Mouse (Mus musculus) midbrain, embryonic 11.5 days (tissue): ENCODE results near the gene Susd6. TPM values are rescaled to one million over a fixed set of nuclear protein-coding genes. Genes with fewer than 3 reads are reported as not detected.

Experiments used
- ATAC-seq: fragments of 200-750 bp; cut with Nextera tagmentation; 2 replicates; pipeline ENCODE4 v1.8.0; 2017; ENCODE audit warnings: moderate TSS enrichment, moderate library complexity; ENCODE audit not compliant: low FRiP score
- DNase-seq: peaks from one replicate; pipeline ENCODE4 v3.0.0; 2015; ENCODE audit warnings: low spot score; ENCODE audit errors: missing footprints
- H3K27ac ChIP-seq: fragments of 300-500 bp; sonication (generic); 2 replicates; pipeline ENCODE4 v1.5.1; 2014; ENCODE audit warnings: low read depth, low read length
- H3K27me3 ChIP-seq: fragments of 300-500 bp; sonication (generic); 2 replicates; pipeline ENCODE4 v1.6.1; 2014; ENCODE audit warnings: mild to moderate bottlenecking, low read length, moderate library complexity, mixed read lengths; ENCODE audit not compliant: control insufficient read depth, insufficient read depth
- H3K36me3 ChIP-seq: fragments of 300-500 bp; sonication (generic); 2 replicates; pipeline ENCODE4 v1.6.1; 2014; ENCODE audit warnings: mild to moderate bottlenecking, low read length, moderate library complexity, mixed read lengths; ENCODE audit not compliant: control insufficient read depth, insufficient read depth
- H3K4me1 ChIP-seq: fragments of 300-500 bp; sonication (generic); 2 replicates; pipeline ENCODE4 v1.6.1; 2014; ENCODE audit warnings: low read length; ENCODE audit not compliant: control insufficient read depth, insufficient read depth
- H3K4me2 ChIP-seq: fragments of 300-500 bp; sonication (generic); 2 replicates; pipeline ENCODE4 v1.6.1; 2014; ENCODE audit warnings: mild to moderate bottlenecking, moderate library complexity
- H3K4me3 ChIP-seq: fragments of 300-500 bp; sonication (generic); 2 replicates; pipeline ENCODE4 v1.5.1; 2014; ENCODE audit warnings: low read depth, low read length
- H3K9ac ChIP-seq: fragments of 300-500 bp; sonication (generic); 2 replicates; pipeline ENCODE4 v1.6.1; 2014; ENCODE audit warnings: low read length
- H3K9me3 ChIP-seq: fragments of 300-500 bp; sonication (generic); 2 replicates; pipeline ENCODE4 v1.6.1; 2016; ENCODE audit warnings: low read length; ENCODE audit not compliant: control insufficient read depth
- WGBS: fragments of 180-500 bp; shearing (Covaris S2); extraction: QIAGEN DNeasy Blood & Tissue Kit; methylation state at CpG from one replicate; pipeline ENCODE4 v1.1.7; 2014; 5-methylcytosine and 5-hydroxymethylcytosine counted together
- polyA plus RNA-seq: library from polyadenylated mRNA; unstranded; fragments of >200 nt; fragmentation: Nextera tagmentation; extraction: Ambion mirVana; gene quantifications from 2 replicates; pipeline ENCODE4 v1.2.1, GENCODE M21; 2014

Gene Susd6
- polyA plus RNA-seq, 1 experiment from 2014 or later, result 18.4 TPM

DNA sequence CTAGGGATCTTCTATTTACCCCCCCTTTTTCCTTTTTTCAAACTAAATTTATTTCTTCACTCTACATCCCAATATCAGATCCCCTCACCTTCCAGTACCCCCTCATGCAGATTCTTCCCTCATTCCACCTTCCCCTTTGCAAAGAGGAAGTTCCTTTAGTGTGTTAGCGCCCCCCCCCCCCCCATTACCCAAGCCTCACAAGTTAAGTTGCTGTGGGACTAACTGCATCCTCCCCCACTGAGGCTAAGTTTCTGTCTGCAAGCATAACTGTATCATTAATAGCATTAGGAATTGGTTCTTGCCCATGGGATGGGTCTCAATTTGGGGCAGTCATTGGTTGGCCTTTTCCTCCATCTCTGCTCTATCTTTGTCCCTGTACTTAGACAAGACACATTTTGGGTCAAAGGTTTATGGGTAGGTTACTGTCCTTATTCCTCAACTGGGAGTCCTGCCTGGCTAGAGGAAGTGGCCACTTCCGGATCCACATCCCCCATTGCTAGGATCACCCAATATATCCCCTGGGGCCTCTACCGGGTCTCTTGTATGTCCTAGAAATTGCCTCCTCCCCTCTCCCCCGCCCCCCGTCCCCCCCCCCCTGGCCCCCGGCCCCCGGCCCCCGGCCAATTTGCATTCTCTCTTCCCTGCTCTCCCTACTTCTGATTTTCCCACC, 44.7 kb downstream of the Susd6 start:
- Histone ChIP-seq H3K9me3 (no peaks in the 10 kb centered on the region), H3K4me2 (no peak overlapping the region), H3K27ac (no peak overlapping the region), H3K36me3 (no peaks in the 10 kb centered on the region), H3K9ac (no peak overlapping the region), H3K4me3 (no peak overlapping the region), H3K27me3 (no peaks in the 10 kb centered on the region), H3K4me1 (no peaks in the 10 kb centered on the region)
- ATAC-seq (no peak), DNase-seq (no peak)
- whole genome bisulfite sequencing, result 87% methylated on average over 4 of the region's 8 CpGs

DNA sequence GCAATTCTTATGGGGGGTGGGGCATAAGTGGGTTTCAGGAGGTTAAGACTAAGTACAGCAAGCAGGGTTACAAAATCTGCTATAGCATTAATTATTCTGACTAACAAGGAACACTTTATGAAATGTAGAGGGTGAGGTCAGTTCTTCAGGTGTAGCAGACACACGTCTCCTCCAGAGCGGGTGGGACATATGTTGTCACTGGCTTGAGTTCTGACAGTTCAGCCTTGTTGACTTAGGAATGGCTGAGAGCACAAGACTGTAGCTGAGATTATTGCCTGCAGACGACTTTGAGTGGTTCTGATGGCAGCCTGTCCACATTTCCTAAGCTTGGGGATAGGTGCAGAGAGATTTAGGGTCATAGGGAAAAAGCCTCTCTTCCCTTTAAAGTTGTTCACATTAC, 47.3 kb downstream of the Susd6 start:
- no peak for ATAC-seq
- Histone ChIP-seq H3K9ac (no peak overlapping the region), H3K4me1 (no peaks in the 10 kb centered on the region), H3K9me3 (no peaks in the 10 kb centered on the region), H3K27ac (no peak overlapping the region), H3K27me3 (no peaks in the 10 kb centered on the region), H3K4me2 (no peak overlapping the region), H3K4me3 (no peak overlapping the region), H3K36me3 (no peaks in the 10 kb centered on the region)
- 77% methylated on average over 3 of the region's 3 CpGs for WGBS
- no peak for DNase-seq

- H3K27ac ChIP-seq, result no peak overlapping the region
- ATAC-seq (no peak), DNase-seq (no peak)
- H3K4me3 ChIP-seq, result no peak overlapping the region
- no peak overlapping the region for H3K4me2 ChIP-seq
- H3K9ac ChIP-seq, result no peak overlapping the region
- H3K27me3 ChIP-seq, result no peaks in the 10 kb centered on the region
- H3K36me3 ChIP-seq, result no peaks in the 10 kb centered on the region
- no peaks in the 10 kb centered on the region for H3K9me3 ChIP-seq
- H3K4me1 ChIP-seq, result no peaks in the 10 kb centered on the region
Measured at GRCm38 (mm10) chr12:80838271-80838670, 48.0 kb downstream of the Susd6 start.

- H3K9me3 ChIP-seq, result no peaks in the 10 kb centered on the region
- no peak overlapping the region for H3K4me3 ChIP-seq
- no peaks in the 10 kb centered on the region for H3K27me3 ChIP-seq
- no peak overlapping the region for H3K4me2 ChIP-seq
- H3K27ac ChIP-seq, result no peak overlapping the region
- 0 out of 2 replicates have a peak, but pooled peaks cover 4% of the 10 kb centered on the region for H3K4me1 ChIP-seq
- DNase-seq (no peak), ATAC-seq (no peak)
- WGBS, result 79% methylated on average over 2 of the region's 2 CpGs
- no peak overlapping the region for H3K9ac ChIP-seq
- no peaks in the 10 kb centered on the region for H3K36me3 ChIP-seq
Measured at GRCm38 (mm10) chr12:80838787-80839186, 48.5 kb downstream of the Susd6 start.

DNA sequence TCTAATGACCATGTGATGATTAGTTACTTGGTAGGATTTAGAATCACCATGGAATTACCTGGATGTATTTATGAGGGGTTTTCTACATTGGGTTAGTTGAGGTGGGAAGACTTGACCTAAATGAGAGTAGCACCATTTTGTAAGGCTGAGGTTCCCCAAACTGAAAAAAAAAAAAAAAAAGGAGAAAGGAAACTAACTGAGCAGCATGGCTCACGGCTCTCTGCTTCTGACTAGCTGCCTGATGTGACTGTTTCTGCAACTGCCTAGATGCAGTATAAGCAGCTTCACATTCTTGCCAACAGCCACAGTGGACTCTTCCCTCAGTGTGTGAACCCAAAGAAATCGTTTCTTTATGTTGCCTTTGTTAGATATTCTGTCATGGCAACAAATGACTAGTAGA, 49.3 kb downstream of the Susd6 start:
- Histone ChIP-seq H3K4me1 (peaks cover 8% of the 10 kb centered on the region; the same call in 1 of the 2 replicates), H3K4me3 (no peak overlapping the region), H3K27ac (no peak overlapping the region), H3K27me3 (no peaks in the 10 kb centered on the region), H3K9ac (no peak overlapping the region), H3K9me3 (no peaks in the 10 kb centered on the region), H3K4me2 (no peak overlapping the region), H3K36me3 (no peaks in the 10 kb centered on the region)
- no peak for DNase-seq
- WGBS, result 75% methylated on average over 2 of the region's 2 CpGs
- ATAC-seq, result no peak

DNA sequence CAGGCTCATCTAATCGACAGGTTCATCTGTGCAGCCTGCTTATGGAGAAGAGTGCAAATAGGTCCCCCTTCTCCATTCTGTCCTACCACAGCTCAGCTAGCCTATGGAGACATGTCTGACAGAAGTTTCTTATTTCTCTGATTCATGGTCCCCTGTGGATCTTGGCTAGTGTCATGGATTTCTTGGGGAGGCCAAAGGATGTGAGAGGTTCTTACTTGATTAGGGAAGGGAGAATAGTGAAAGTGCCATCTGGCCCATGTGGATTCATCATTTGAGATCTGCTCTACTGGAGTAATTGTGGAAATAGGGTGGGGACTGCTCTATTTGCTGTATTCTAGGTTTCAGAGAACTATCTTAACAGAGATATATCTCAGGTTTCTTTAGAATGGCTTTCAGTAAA, 51.3 kb downstream of the Susd6 start:
- Histone ChIP-seq H3K9me3 (no peaks in the 10 kb centered on the region), H3K4me1 (peaks cover 8% of the 10 kb centered on the region; the same call in 1 of the 2 replicates), H3K36me3 (no peaks in the 10 kb centered on the region), H3K9ac (no peak overlapping the region), H3K27me3 (no peaks in the 10 kb centered on the region), H3K27ac (no peak overlapping the region), H3K4me2 (no peak overlapping the region), H3K4me3 (no peak overlapping the region)
- ATAC-seq (no peak), DNase-seq (no peak)
- WGBS, result 95% methylated on average over 1 of the region's 1 CpGs

DNA sequence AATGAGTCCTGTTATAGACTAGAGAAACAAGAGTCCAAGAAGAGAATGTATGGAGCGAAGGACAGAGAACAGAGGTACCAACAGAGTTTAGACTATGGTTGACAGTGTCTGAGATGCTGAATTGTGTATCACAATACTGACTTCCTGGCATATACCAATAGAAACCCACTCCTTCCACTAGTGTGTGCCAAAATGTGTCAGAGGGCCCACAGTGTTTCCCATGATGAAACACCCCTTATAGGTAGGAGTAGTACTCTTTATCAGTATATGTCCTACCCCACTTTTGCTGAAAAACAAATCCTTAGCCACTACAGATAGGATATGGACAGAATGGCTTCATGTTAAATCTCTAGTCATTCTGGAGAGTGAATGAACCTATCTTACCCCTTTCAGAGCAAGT, 52.3 kb downstream of the Susd6 start:
- no peaks in the 10 kb centered on the region for H3K9me3 ChIP-seq
- 94% methylated on average over 1 of the region's 1 CpGs for WGBS
- ATAC-seq, result no peak

GRCm38 (mm10) chr12:80843236-80843635, 52.9 kb downstream of the Susd6 start:
- Histone ChIP-seq H3K27ac (no peak overlapping the region), H3K9ac (no peak overlapping the region), H3K4me1 (peaks cover 8% of the 10 kb centered on the region; the same call in 1 of the 2 replicates), H3K4me3 (no peak overlapping the region), H3K9me3 (no peaks in the 10 kb centered on the region), H3K36me3 (no peaks in the 10 kb centered on the region), H3K27me3 (no peaks in the 10 kb centered on the region), H3K4me2 (no peak overlapping the region)
- 71% methylated on average over 2 of the region's 2 CpGs for whole genome bisulfite sequencing
- no peak for ATAC-seq
- peak; percentile 44 for DNase-seq

More for the DNA sequence above, 52.3 kb downstream of the Susd6 start:
- Histone ChIP-seq H3K4me1 (peaks cover 8% of the 10 kb centered on the region; the same call in 1 of the 2 replicates), H3K36me3 (no peaks in the 10 kb centered on the region), H3K27ac (no peak overlapping the region), H3K27me3 (no peaks in the 10 kb centered on the region), H3K4me2 (no peak overlapping the region), H3K4me3 (no peak overlapping the region), H3K9ac (no peak overlapping the region)
- DNase-seq, result peak; percentile 61

- no peak for ATAC-seq
Measured at GRCm38 (mm10) chr12:80843651-80844444, 53.5 kb downstream of the Susd6 start.

More at GRCm38 (mm10) chr12:80843651-80844444, 53.5 kb downstream of the Susd6 start:
- WGBS, result 84% methylated on average over 4 of the region's 4 CpGs
- Histone ChIP-seq H3K4me3 (no peak overlapping the region), H3K27me3 (no peaks in the 10 kb centered on the region), H3K9me3 (no peaks in the 10 kb centered on the region), H3K36me3 (no peaks in the 10 kb centered on the region), H3K9ac (no peak overlapping the region), H3K4me2 (no peak overlapping the region), H3K4me1 (peaks cover 8% of the 10 kb centered on the region; the same call in 1 of the 2 replicates), H3K27ac (peak overlapping the region; percentile 2)
- DNase-seq, result peak; percentile 82
